Mouse (Mus musculus): Measurements from ENCODE around the gene Dtnb. TPM values are rescaled to one million over a fixed set of nuclear protein-coding genes. Genes with fewer than 3 reads are reported as not detected.

The Dtnb gene
- polyA plus RNA-seq, 1 experiment from 2014 or later: 44.8 TPM

GRCm38 (mm10) chr12:3548582-3549211, 23.5 kb upstream of the Dtnb start:
- WGBS: 61% methylated on average over 5 of the region's 5 CpGs
- ATAC-seq (ENCODE audit: low read depth): no peak; the same call in 1 of the 2 replicates
- no peaks in the 10 kb centered on the region for H3K27me3 ChIP-seq
- no peak overlapping the region for H3K9ac ChIP-seq
- H3K36me3 ChIP-seq: no peaks in the 10 kb centered on the region
- H3K4me3 ChIP-seq: no peak overlapping the region
- peaks cover 5% of the 10 kb centered on the region; the same call in 1 of the 2 replicates for H3K4me1 ChIP-seq (replicated peaks)
- no peaks in the 10 kb centered on the region for H3K9me3 ChIP-seq
- H3K27ac ChIP-seq (replicated peaks): no peak overlapping the region
- H3K4me2 ChIP-seq: no peak overlapping the region

GRCm38 (mm10) chr12:3550280-3550679, 21.9 kb upstream of the Dtnb start:
- Histone ChIP-seq H3K9ac (no peak overlapping the region), H3K9me3 (no peaks in the 10 kb centered on the region), H3K4me3 (no peak overlapping the region), H3K36me3 (no peaks in the 10 kb centered on the region), H3K27ac (replicated peaks) (no peak overlapping the region), H3K27me3 (no peaks in the 10 kb centered on the region), H3K4me1 (replicated peaks) (peaks cover 5% of the 10 kb centered on the region; the same call in 1 of the 2 replicates), H3K4me2 (0 out of 2 replicates have a peak overlapping the region, but pooled peaks have one; percentile 25)
- no peak for ATAC-seq (ENCODE audit: low read depth)
- WGBS: 14% methylated on average over 13 of the region's 13 CpGs

GRCm38 (mm10) chr12:3557414-3558319, 14.5 kb upstream of the Dtnb start:
- H3K36me3 ChIP-seq: no peaks in the 10 kb centered on the region
- 69% methylated on average over 9 of the region's 9 CpGs for WGBS
- no peak overlapping the region for H3K4me3 ChIP-seq
- no peaks in the 10 kb centered on the region for H3K27me3 ChIP-seq
- no peak overlapping the region for H3K4me2 ChIP-seq
- no peak for ATAC-seq (ENCODE audit: low read depth)
- H3K9me3 ChIP-seq: no peaks in the 10 kb centered on the region
- no peaks in the 10 kb centered on the region for H3K4me1 ChIP-seq (replicated peaks)
- no peak overlapping the region for H3K9ac ChIP-seq
- no peak overlapping the region for H3K27ac ChIP-seq (replicated peaks)

- ATAC-seq (ENCODE audit: low read depth): no peak
- Histone ChIP-seq H3K4me3 (no peak overlapping the region), H3K4me1 (replicated peaks) (no peaks in the 10 kb centered on the region), H3K9ac (no peak overlapping the region), H3K27me3 (no peaks in the 10 kb centered on the region), H3K36me3 (no peaks in the 10 kb centered on the region), H3K4me2 (no peak overlapping the region), H3K27ac (replicated peaks) (no peak overlapping the region), H3K9me3 (no peaks in the 10 kb centered on the region)
- WGBS: 41% methylated on average over 1 of the region's 1 CpGs
These were observed 11.6 kb upstream of the Dtnb start for GRCm38 (mm10) chr12:3560596-3560995.

GRCm38 (mm10) chr12:3561032-3561431, 11.1 kb upstream of the Dtnb start:
- 86% methylated on average over 6 of the region's 6 CpGs for WGBS
- no peak overlapping the region for H3K9ac ChIP-seq
- no peaks in the 10 kb centered on the region for H3K27me3 ChIP-seq
- no peak overlapping the region for H3K4me3 ChIP-seq
- no peak overlapping the region for H3K4me2 ChIP-seq
- H3K9me3 ChIP-seq: no peaks in the 10 kb centered on the region
- no peak for ATAC-seq (ENCODE audit: low read depth)
- H3K4me1 ChIP-seq (replicated peaks): no peaks in the 10 kb centered on the region
- no peaks in the 10 kb centered on the region for H3K36me3 ChIP-seq
- no peak overlapping the region for H3K27ac ChIP-seq (replicated peaks)

- no peaks in the 10 kb centered on the region for H3K27me3 ChIP-seq
These were observed 9.4 kb upstream of the Dtnb start for GRCm38 (mm10) chr12:3562806-3563205.

GRCm38 (mm10) chr12:3563659-3564058, 8.5 kb upstream of the Dtnb start:
- Histone ChIP-seq H3K4me1 (replicated peaks) (no peaks in the 10 kb centered on the region), H3K9me3 (no peaks in the 10 kb centered on the region), H3K4me3 (no peak overlapping the region), H3K4me2 (no peak overlapping the region), H3K27me3 (no peaks in the 10 kb centered on the region), H3K27ac (replicated peaks) (no peak overlapping the region), H3K9ac (no peak overlapping the region), H3K36me3 (no peaks in the 10 kb centered on the region)
- no peak for ATAC-seq (ENCODE audit: low read depth)
- WGBS: 86% methylated on average over 4 of the region's 4 CpGs

More at GRCm38 (mm10) chr12:3562806-3563205, 9.4 kb upstream of the Dtnb start:
- Histone ChIP-seq H3K27ac (replicated peaks) (no peak overlapping the region), H3K9me3 (no peaks in the 10 kb centered on the region), H3K36me3 (no peaks in the 10 kb centered on the region), H3K4me2 (no peak overlapping the region), H3K9ac (no peak overlapping the region), H3K4me3 (no peak overlapping the region), H3K4me1 (replicated peaks) (no peaks in the 10 kb centered on the region)
- WGBS: 93% methylated on average over 10 of the region's 10 CpGs
- ATAC-seq (ENCODE audit: low read depth): no peak

GRCm38 (mm10) chr12:3568461-3568991, 3.7 kb upstream of the Dtnb start:
- Histone ChIP-seq H3K27ac (replicated peaks) (no peak overlapping the region), H3K36me3 (no peaks in the 10 kb centered on the region), H3K27me3 (no peaks in the 10 kb centered on the region), H3K4me2 (no peak overlapping the region), H3K9me3 (no peaks in the 10 kb centered on the region), H3K9ac (no peak overlapping the region), H3K4me3 (no peak overlapping the region), H3K4me1 (replicated peaks) (peaks cover 7% of the 10 kb centered on the region)
- WGBS: 80% methylated on average over 5 of the region's 5 CpGs
- no peak for ATAC-seq (ENCODE audit: low read depth)

- no peaks in the 10 kb centered on the region for H3K36me3 ChIP-seq
- H3K4me3 ChIP-seq: no peak overlapping the region
- H3K9me3 ChIP-seq: no peaks in the 10 kb centered on the region
- 84% methylated on average over 4 of the region's 4 CpGs for WGBS
- H3K27me3 ChIP-seq: no peaks in the 10 kb centered on the region
- no peak overlapping the region for H3K27ac ChIP-seq (replicated peaks)
- no peak overlapping the region for H3K9ac ChIP-seq
- no peak for ATAC-seq (ENCODE audit: low read depth)
- peaks cover 14% of the 10 kb centered on the region for H3K4me1 ChIP-seq (replicated peaks)
- H3K4me2 ChIP-seq: no peak overlapping the region
These were observed 1.3 kb upstream of the Dtnb start for GRCm38 (mm10) chr12:3570711-3571400.

- peaks cover 15% of the 10 kb centered on the region for H3K4me1 ChIP-seq (replicated peaks)
- under 1% methylated on average over 52 of the region's 53 CpGs for WGBS
- H3K27ac ChIP-seq (replicated peaks): peak overlapping the region; percentile 93
- no peaks in the 10 kb centered on the region for H3K36me3 ChIP-seq
- no peaks in the 10 kb centered on the region for H3K9me3 ChIP-seq
- ATAC-seq (ENCODE audit: low read depth): peak; percentile 87
- no peaks in the 10 kb centered on the region for H3K27me3 ChIP-seq
- peak overlapping the region; percentile 73 for H3K4me3 ChIP-seq
- peak overlapping the region; percentile 94 for H3K9ac ChIP-seq
- peak overlapping the region; percentile 79 for H3K4me2 ChIP-seq
These were observed 608 bp downstream of the Dtnb start for GRCm38 (mm10) chr12:3572581-3573397.

GRCm38 (mm10) chr12:3573410-3573809, 1.2 kb downstream of the Dtnb start:
- 49% methylated on average over 6 of the region's 6 CpGs for WGBS
- H3K36me3 ChIP-seq: no peaks in the 10 kb centered on the region
- peaks cover 15% of the 10 kb centered on the region for H3K4me1 ChIP-seq (replicated peaks)
- H3K9ac ChIP-seq: peak overlapping the region; percentile 94
- H3K9me3 ChIP-seq: no peaks in the 10 kb centered on the region
- no peaks in the 10 kb centered on the region for H3K27me3 ChIP-seq
- peak overlapping the region; percentile 79 for H3K4me2 ChIP-seq
- peak overlapping the region; percentile 73 for H3K4me3 ChIP-seq
- no peak for ATAC-seq (ENCODE audit: low read depth)
- no peak overlapping the region for H3K27ac ChIP-seq (replicated peaks)
